ENCODE assay signal across 8 mouse cellular contexts in genomic region chr4:84545204-84545871, GRCm38 (mm10).
DNase-seq lines count a peak whose midpoint lies in the region; ATAC-seq and TF ChIP-seq lines count a peak whose summit lies in the region.

No protein-coding gene starts in this region.

- peak; percentile 92 for ATAC-seq in forebrain, embryonic 14.5 days

- no peaks in the 10 kb centered on the region for H3K36me3 ChIP-seq in ES-E14 (ENCODE audit: control insufficient read depth, insufficient read depth, low read length, poor library complexity, severe bottlenecking)
- no peaks in the 10 kb centered on the region for H3K36me3 ChIP-seq in forebrain, embryonic 14.5 days (ENCODE audit: control insufficient read depth, insufficient read depth, low read length)

- no peak for TF ChIP-seq POLR2A in lung, adult 2 months (IDR thresholded peaks at IDR 0.05; ENCODE audit: borderline replicate concordance, extremely low read depth, low read depth, low read length)
- no peak for TF ChIP-seq POLR2A in olfactory bulb, adult 2 months (IDR thresholded peaks at IDR 0.05; ENCODE audit: insufficient read depth, low read depth, low read length)

- in situ Hi-C loops in ES-E14 (cut with MboI; ENCODE audit: low sequenced_read_pairs in 2 of 2, unreplicated experiment in 2 of 2) = no loop called here

- H3K4me3 ChIP-seq in ES-E14 (ENCODE audit: insufficient read depth in 1 of 2, low read depth in 1 of 2, low read length in 2 of 2, poor library complexity in 1 of 2, severe bottlenecking in 1 of 2) = peak overlapping the region; percentile 75 to 84
- peak overlapping the region; percentile 52 for H3K4me3 ChIP-seq in forebrain, embryonic 14.5 days (ENCODE audit: low read depth, low read length)
- peak overlapping the region; percentile 66 for H3K4me3 ChIP-seq in lung, adult 2 months (replicated peaks; ENCODE audit: extremely low read depth, low read depth, low read length)
- H3K4me3 ChIP-seq in olfactory bulb, adult 2 months (ENCODE audit: insufficient read depth, low read depth, low read length) = peak overlapping the region; percentile 65

- peak overlapping the region; percentile 86 for H3K9ac ChIP-seq in ES-E14 (ENCODE audit: insufficient read depth, low read depth, low read length, poor library complexity, severe bottlenecking)
- peak overlapping the region; percentile 72 for H3K9ac ChIP-seq in forebrain, embryonic 14.5 days (ENCODE audit: low read length)

- H3K4me2 ChIP-seq in forebrain, embryonic 14.5 days (ENCODE audit: low read length) = peak overlapping the region; percentile 98

- intact Hi-C loops in heart, postnatal 10 days (cut with DNase I) = loop anchor here (5.0 kb wide), 1 partner anchor 132 kb away; the partner anchor contains the start of gene Bnc2

- H3K4me1 ChIP-seq in ES-E14 (ENCODE audit: control insufficient read depth in 2 of 2, insufficient read depth in 2 of 2, low read length in 2 of 2, poor library complexity in 1 of 2) = peaks cover 0 to 5% of the 10 kb centered on the region in 2 experiments; a peak in 3 of 4 replicates
- peaks cover 4% of the 10 kb centered on the region; the same call in 1 of the 2 replicates for H3K4me1 ChIP-seq in forebrain, embryonic 14.5 days (ENCODE audit: control insufficient read depth, insufficient read depth, low read length)
- peaks cover 3% of the 10 kb centered on the region; the same call in 1 of the 2 replicates for H3K4me1 ChIP-seq in lung, adult 2 months (ENCODE audit: control insufficient read depth, insufficient read depth, low read length)
- H3K4me1 ChIP-seq in olfactory bulb, adult 2 months (ENCODE audit: control insufficient read depth, insufficient read depth, low read length) = no peaks in the 10 kb centered on the region

- DNase-seq in ES-E14 (ENCODE audit: low read depth, low spot score) = peak; percentile 52
- DNase-seq in adrenal gland, postnatal 4 days (ENCODE audit: low spot score in 2 of 2) = peak; percentile 42 to 46
- peak; percentile 74 for DNase-seq in forebrain, embryonic 14.5 days (ENCODE audit: low spot score)
- DNase-seq in heart, postnatal 10 days = peak; percentile 76 to 82
- peak; percentile 82 to 84 for DNase-seq in kidney, postnatal 36 days
- DNase-seq in lung, adult 2 months = peak; percentile 52
- DNase-seq in yolk sac, embryonic 10.5 days (ENCODE audit: low spot score) = peak; percentile 70

- WGBS in forebrain, embryonic 14.5 days = under 1% methylated on average over 62 of the region's 62 CpGs
- under 1% methylated on average over 52 of the region's 62 CpGs for WGBS in lung, adult 2 months
- WGBS in olfactory bulb, adult 2 months = under 1% methylated on average over 62 of the region's 62 CpGs

- H3K9me3 ChIP-seq in ES-E14 (ENCODE audit: control insufficient read depth, insufficient read depth, low read depth, low read length) = no peaks in the 10 kb centered on the region
- H3K9me3 ChIP-seq in forebrain, embryonic 14.5 days (replicated peaks; ENCODE audit: control insufficient read depth, low read length) = no peaks in the 10 kb centered on the region

- H3K27me3 ChIP-seq in forebrain, embryonic 14.5 days (replicated peaks; ENCODE audit: control insufficient read depth, insufficient read depth, low read length) = peaks cover 16% of the 10 kb centered on the region

- no peak overlapping the region for H3K27ac ChIP-seq in ES-E14 (ENCODE audit: insufficient read depth, low read depth, low read length, poor library complexity, severe bottlenecking)
- no peak overlapping the region for H3K27ac ChIP-seq in forebrain, embryonic 14.5 days (ENCODE audit: low read depth, low read length)
- H3K27ac ChIP-seq in olfactory bulb, adult 2 months (ENCODE audit: insufficient read depth, low read depth, low read length) = peak overlapping the region; percentile 44; the same call in 1 of the 2 replicates

- TF ChIP-seq CTCF in lung, adult 2 months (IDR thresholded peaks at IDR 0.05; ENCODE audit: insufficient read depth, low read length) = no peak
- no peak for TF ChIP-seq CTCF in olfactory bulb, adult 2 months (IDR thresholded peaks at IDR 0.05; ENCODE audit: insufficient read depth, low read depth, low read length)

TF ChIP-seq in ES-E14, 5 proteins besides CTCF, POLR2A, EP300 and RAD21:
- no peak for TF ChIP-seq MAFK (IDR thresholded peaks at IDR 0.05; ENCODE audit: insufficient read depth, low read depth, low read length)
- 0 out of 2 replicates have a peak, but pooled peaks have one; percentile 20 for TF ChIP-seq HCFC1 (IDR thresholded peaks at IDR 0.05; ENCODE audit: borderline replicate concordance, insufficient read depth, low read length)
